Mouse (Mus musculus) liver, postnatal 0 days (tissue): ENCODE results near the gene Olfr67. TPM values are rescaled to one million over a fixed set of nuclear protein-coding genes. Genes with fewer than 3 reads are reported as not detected.
A peak's percentile ranks its signal among the peaks of the same experiment; 100 is the strongest.
"Not testable (repeated sequence)": the region's sequence is repeated elsewhere in the genome, so short reads cannot be mapped to it uniquely, and the experiment has no call there.

Experiments used
- ATAC-seq: fragments of 200-750 bp; cut with Nextera tagmentation; 2 replicates; pipeline ENCODE4 v1.8.0; 2017; ENCODE audit warnings: mild to moderate bottlenecking, moderate library complexity
- DNase-seq: peaks from one replicate; pipeline ENCODE4 v3.0.0-alpha.2; 2016
- H3K27ac ChIP-seq: fragments of 300-500 bp; sonication (generic); 2 replicates; pipeline ENCODE4 v1.5.1; 2014; ENCODE audit warnings: antibody characterized with exemption, moderate library complexity, mild to moderate bottlenecking, low read depth
- H3K27me3 ChIP-seq: fragments of 300-500 bp; sonication (generic); 2 replicates; pipeline ENCODE4 v1.6.1; 2014; ENCODE audit warnings: low read length, control low read depth, mixed read lengths; ENCODE audit not compliant: insufficient read depth
- H3K36me3 ChIP-seq: fragments of 300-500 bp; sonication (generic); replicated peaks from 2 replicates; pipeline ENCODE4 v1.6.1; 2014; ENCODE audit warnings: mild to moderate bottlenecking, control low read depth, low read length, moderate library complexity, mixed read lengths; ENCODE audit not compliant: insufficient read depth
- H3K4me1 ChIP-seq: fragments of 300-500 bp; sonication (generic); 2 replicates; pipeline ENCODE4 v1.6.1; 2014; ENCODE audit warnings: antibody characterized with exemption, mild to moderate bottlenecking, control low read depth; ENCODE audit not compliant: insufficient read depth
- H3K4me2 ChIP-seq: fragments of 300-500 bp; sonication (generic); 2 replicates; pipeline ENCODE4 v1.6.1; 2014; ENCODE audit warnings: low read depth, mild to moderate bottlenecking, low read length, moderate library complexity, mixed read lengths
- H3K4me3 ChIP-seq: fragments of 300-500 bp; sonication (generic); 2 replicates; pipeline ENCODE4 v1.5.1; 2014; ENCODE audit warnings: low read depth, low read length
- H3K9ac ChIP-seq: fragments of 300-500 bp; sonication (generic); replicated peaks from 2 replicates; pipeline ENCODE4 v1.6.1; 2014; ENCODE audit warnings: mild to moderate bottlenecking, moderate library complexity
- H3K9me3 ChIP-seq: fragments of 300-500 bp; sonication (generic); 2 replicates; pipeline ENCODE4 v1.6.1; 2016; ENCODE audit warnings: mild to moderate bottlenecking, control low read depth, low read length, mixed read lengths
- CTCF ChIP-seq: sonication (generic); IDR thresholded peaks from 2 replicates; pipeline ENCODE4 v1.5.1; 2016; ENCODE audit warnings: antibody characterized with exemption, low read depth
- EP300 ChIP-seq: IDR thresholded peaks from 2 replicates; pipeline ENCODE4 v1.6.1; 2016; ENCODE audit warnings: antibody characterized with exemption, low read depth, mild to moderate bottlenecking
- WGBS: fragments of 180-500 bp; shearing (Covaris S2); extraction: QIAGEN DNeasy Blood & Tissue Kit; methylation state at CpG from one replicate; pipeline ENCODE4 v1.1.7; 2014; ENCODE audit not compliant: insufficient replicate concordance; 5-methylcytosine and 5-hydroxymethylcytosine counted together
- polyA plus RNA-seq: library from polyadenylated mRNA; unstranded; fragments of >200 nt; fragmentation: Nextera tagmentation; extraction: Ambion mirVana; gene quantifications from 2 replicates; pipeline ENCODE4 v1.2.1, GENCODE M21; 2015

Gene Olfr67
- polyA plus RNA-seq, 1 experiment from 2014 or later = 0.02 TPM

DNA sequence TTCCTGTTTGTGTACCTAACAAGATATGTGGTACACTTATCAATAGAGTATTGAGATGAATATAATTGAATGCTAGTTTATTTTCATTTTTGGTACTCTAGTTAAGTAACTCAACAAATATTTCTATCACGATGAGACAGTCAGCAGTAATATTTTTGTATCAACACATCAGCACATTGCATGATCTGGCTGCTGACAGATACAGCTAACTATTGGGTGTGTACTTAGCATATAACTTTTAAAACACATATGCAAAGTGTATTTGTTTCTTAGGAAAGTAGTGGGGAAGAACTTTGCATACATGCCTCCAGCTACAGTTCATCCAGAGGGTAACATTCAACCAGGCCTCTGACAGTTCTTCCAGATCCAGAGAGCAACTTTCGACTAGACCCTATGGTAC, 33.0 kb upstream of the Olfr67 start:
- WGBS = 65% methylated on average over 2 of the region's 2 CpGs
- H3K27ac ChIP-seq = peak overlapping the region; percentile 85

DNA sequence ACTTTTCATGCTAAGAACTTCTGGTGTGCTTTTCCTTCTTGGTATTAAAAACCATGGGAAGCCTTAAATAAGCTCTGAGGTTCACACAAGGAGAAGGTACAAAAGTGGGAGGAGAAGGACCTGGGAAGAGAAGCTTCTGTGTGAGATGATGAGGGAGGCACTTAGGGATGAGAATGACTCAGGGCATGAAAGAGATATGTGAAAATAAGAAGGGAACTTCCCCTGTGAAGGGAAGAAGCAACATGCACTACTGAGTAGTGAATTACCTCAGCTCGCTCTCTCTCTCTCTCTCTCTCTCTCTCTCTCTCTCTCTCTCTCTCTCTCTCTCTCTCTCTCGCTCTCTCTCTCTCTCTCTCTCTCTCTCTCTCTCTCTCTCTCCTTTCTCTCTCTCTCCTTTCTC, 23.5 kb upstream of the Olfr67 start:
- not testable (repeated sequence) for H3K4me1 ChIP-seq, H3K9me3 ChIP-seq, H3K27me3 ChIP-seq, H3K36me3 ChIP-seq, DNase-seq
- H3K4me3 ChIP-seq = 0 out of 2 replicates have a peak overlapping the region, but pooled peaks have one; percentile 17
- H3K27ac ChIP-seq = peak overlapping the region; percentile 78
- 0 out of 2 replicates have a peak, but pooled peaks have one; percentile 13 for ATAC-seq
- H3K4me2 ChIP-seq = peak overlapping the region; percentile 60; the same call in 1 of the 2 replicates
- H3K9ac ChIP-seq = peak overlapping the region; percentile 22; the same call in 1 of the 2 replicates
- 46% methylated on average over 1 of the region's 2 CpGs for WGBS

More for the DNA sequence above, 33.0 kb upstream of the Olfr67 start:
- no peak overlapping the region for H3K9ac ChIP-seq
- no peak for ATAC-seq
- DNase-seq = no peak
- peak; percentile 81 for TF ChIP-seq EP300
- no peak for TF ChIP-seq CTCF
- no peaks in the 10 kb centered on the region for H3K9me3 ChIP-seq
- no peaks in the 10 kb centered on the region for H3K36me3 ChIP-seq
- H3K27me3 ChIP-seq = no peaks in the 10 kb centered on the region
- H3K4me1 ChIP-seq = 0 out of 2 replicates have a peak, but pooled peaks cover 2% of the 10 kb centered on the region
- no peak overlapping the region; the same call in 1 of the 2 replicates for H3K4me3 ChIP-seq
- H3K4me2 ChIP-seq = peak overlapping the region; percentile 15; the same call in 1 of the 2 replicates

DNA sequence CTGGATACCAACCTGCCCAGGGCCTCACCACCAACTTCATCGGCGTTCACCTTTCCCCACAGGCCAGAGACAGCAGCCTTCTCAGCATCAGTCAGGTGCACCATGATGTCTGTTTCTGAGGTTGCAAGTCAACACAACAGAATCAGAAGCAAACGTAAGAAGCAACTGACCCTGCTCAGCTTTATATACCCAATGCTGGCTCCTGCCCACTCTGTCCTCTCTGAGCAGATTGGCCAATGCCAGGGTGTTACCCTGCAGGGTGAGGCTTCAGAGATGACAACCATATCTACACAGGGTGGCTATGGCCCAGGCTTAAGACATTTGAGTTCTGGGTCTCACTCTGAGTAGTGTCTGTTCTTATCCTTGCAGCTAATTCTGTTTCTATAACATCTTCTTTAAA, 22.1 kb upstream of the Olfr67 start, which contains the start of gene Hbb-bt:
Gene Hbb-bt (minus strand): TSS at position 231 of the 400 bp plus-strand sequence.
- Histone ChIP-seq H3K4me3 (peak within 1 kb of the TSS; percentile 39), H3K9me3 (no peaks in the 10 kb centered on the region), H3K27ac (peak within 1 kb of the TSS; percentile 78), H3K4me2 (peak within 1 kb of the TSS; percentile 43), H3K27me3 (no peaks in the 10 kb centered on the region), H3K9ac (peak within 1 kb of the TSS; percentile 49), H3K4me1 (no peaks in the 10 kb centered on the region; the same call in 1 of the 2 replicates), H3K36me3 (no peaks in the 10 kb centered on the region)
- peak; percentile 85 for ATAC-seq
- 65% methylated on average over 3 of the region's 3 CpGs for WGBS
- TF ChIP-seq EP300 (peak; percentile 80; the same call in 1 of the 2 replicates), CTCF (no peak)
- peak; percentile 76 for DNase-seq

DNA sequence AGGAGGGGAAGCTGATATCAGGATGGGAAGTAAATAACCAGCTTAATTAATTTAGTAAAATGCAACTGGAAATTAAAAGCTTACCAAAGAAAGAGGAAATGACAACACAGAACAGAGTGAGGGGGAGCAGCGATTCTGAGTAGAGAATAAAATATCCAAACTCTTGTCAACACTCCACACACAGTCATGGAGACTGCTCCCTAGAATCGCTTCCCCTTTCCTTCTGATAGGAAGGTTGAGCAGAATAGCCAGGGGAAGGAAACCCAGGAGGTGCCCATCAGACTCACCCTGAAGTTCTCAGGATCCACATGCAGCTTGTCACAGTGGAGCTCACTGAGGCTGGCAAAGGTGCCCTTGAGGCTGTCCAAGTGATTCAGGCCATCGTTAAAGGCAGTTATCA, 21.5 kb upstream of the Olfr67 start:
- peak; percentile 6 for ATAC-seq
- not testable (repeated sequence) for H3K27ac ChIP-seq, H3K36me3 ChIP-seq, H3K4me1 ChIP-seq, H3K9ac ChIP-seq, H3K4me2 ChIP-seq, H3K9me3 ChIP-seq, DNase-seq, H3K27me3 ChIP-seq
- peak overlapping the region; percentile 39 for H3K4me3 ChIP-seq
- WGBS = no CpG with 5 or more reads among the region's 3 CpGs

DNA sequence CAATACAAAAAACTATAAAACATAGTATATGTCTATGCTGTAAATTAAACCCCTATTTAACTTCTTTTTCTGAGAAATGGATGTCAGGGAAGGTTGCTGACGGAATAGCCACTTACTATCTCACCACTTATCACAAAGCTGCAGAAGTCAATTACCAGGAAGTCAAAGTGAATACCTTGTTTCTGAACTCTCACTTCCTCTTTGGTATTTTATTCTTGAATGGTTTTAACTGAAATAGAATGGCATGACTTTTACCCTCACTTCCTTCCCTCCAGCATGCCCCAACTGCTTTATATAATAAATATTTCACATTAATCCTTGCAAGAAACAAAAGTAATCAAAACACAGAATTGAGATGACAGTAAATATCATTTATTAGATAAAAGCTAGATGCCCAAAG, 20.6 kb upstream of the Olfr67 start:
- peak overlapping the region; percentile 57 for H3K4me2 ChIP-seq
- peak overlapping the region; percentile 72 for H3K9ac ChIP-seq
- peak overlapping the region; percentile 96 for H3K27ac ChIP-seq
- DNase-seq (no peak), ATAC-seq (no peak)
- no peaks in the 10 kb centered on the region for H3K27me3 ChIP-seq
- 24% methylated on average over 1 of the region's 1 CpGs for WGBS
- H3K9me3 ChIP-seq = no peaks in the 10 kb centered on the region
- peak overlapping the region; percentile 55 for H3K4me3 ChIP-seq
- peaks cover 3% of the 10 kb centered on the region; the same call in 1 of the 2 replicates for H3K4me1 ChIP-seq
- TF ChIP-seq CTCF (no peak), EP300 (peak; percentile 75)
- no peaks in the 10 kb centered on the region for H3K36me3 ChIP-seq

DNA sequence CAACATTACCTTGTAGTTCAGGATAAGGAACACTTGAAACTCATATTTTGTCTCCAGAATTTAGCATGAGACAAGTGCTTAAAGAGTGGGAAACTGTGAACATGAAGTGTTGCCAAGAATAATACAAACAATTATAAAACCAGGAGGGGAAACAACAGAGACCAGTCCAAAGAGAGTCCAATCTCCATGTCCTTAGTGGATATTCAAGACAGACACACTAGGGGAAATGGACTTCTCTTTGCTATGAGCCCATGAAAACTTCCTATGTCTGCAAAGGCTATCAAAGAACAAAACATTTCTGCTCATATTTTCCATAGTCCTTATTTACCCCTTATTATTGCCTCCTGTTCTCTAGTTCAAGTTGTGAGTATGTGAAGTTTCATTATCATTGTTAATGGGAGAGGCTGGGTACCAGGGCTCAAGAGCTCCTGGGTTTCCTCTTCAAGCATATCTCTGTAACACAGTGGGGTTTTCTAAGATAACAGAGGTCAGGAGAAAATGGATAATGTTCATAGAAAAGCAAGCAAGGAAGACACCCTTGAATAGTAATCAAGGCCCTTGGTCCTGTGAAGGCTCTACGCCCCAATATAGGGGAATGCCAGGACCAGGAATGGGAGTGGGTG, 19.7 kb upstream of the Olfr67 start:
- Histone ChIP-seq H3K4me1 (peaks cover 3% of the 10 kb centered on the region; the same call in 1 of the 2 replicates), H3K4me3 (peak overlapping the region; percentile 37), H3K27me3 (no peaks in the 10 kb centered on the region), H3K9me3 (no peaks in the 10 kb centered on the region), H3K9ac (peak overlapping the region; percentile 64), H3K36me3 (no peaks in the 10 kb centered on the region), H3K4me2 (peak overlapping the region; percentile 47), H3K27ac (peak overlapping the region; percentile 90)
- DNase-seq (no peak), ATAC-seq (peak; percentile 1; the same call in 1 of the 2 replicates)
- TF ChIP-seq CTCF (no peak), EP300 (peak; percentile 92)
- WGBS = 48% methylated on average over 1 of the region's 1 CpGs
